Mouse (Mus musculus) heart, adult 2 months (tissue): Measurements from ENCODE around the gene 1190005I06Rik.

Experiments
- CTCF ChIP-seq: fragments of 200-600 bp; IDR thresholded peaks from 2 replicates; pipeline ENCODE4 v1.8.1; 2022; ENCODE audit warnings: antibody characterized with exemption, mild to moderate bottlenecking, moderate library complexity
- EP300 ChIP-seq: fragments of 200-500 bp; IDR thresholded peaks from 2 replicates; pipeline ENCODE4 v1.6.1; 2011; ENCODE audit warnings: low read depth, low read length, control low read depth; ENCODE audit not compliant: insufficient read depth
- POLR2A ChIP-seq: fragments of 200-500 bp; IDR thresholded peaks from 2 replicates; pipeline ENCODE4 v1.6.1; 2011; ENCODE audit warnings: mild to moderate bottlenecking, low read depth, low read length, control low read depth; ENCODE audit not compliant: insufficient read depth

DNA sequence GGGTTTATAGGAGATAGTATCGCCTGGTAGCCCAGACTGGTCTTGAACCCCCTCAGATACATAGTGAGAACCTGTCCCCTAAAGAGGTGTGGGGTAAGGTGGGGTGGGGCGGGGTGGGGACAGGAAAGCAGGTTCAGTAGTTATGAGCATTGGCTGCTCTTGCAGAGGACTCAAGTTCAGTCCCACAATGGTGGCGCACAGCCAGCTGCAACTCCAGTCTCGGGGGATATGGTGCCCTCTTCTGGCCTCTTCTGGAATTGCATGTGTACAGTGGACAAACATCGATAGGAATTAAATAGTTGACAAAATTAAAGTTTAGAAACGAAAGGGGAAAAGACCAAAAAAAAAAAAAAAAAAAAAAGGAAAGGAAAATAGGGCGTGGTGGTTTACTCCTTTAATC lies 47.9 kb downstream of the 1190005I06Rik start:
- peak; percentile 86 for TF ChIP-seq CTCF
- TF ChIP-seq POLR2A = no peak
- TF ChIP-seq EP300 = 0 out of 2 replicates have a peak, but pooled peaks have one; percentile 20
